Mouse (Mus musculus): ENCODE results near the gene Zmynd8. TPM values are rescaled to one million over a fixed set of nuclear protein-coding genes. Genes with fewer than 3 reads are reported as not detected.

Gene Zmynd8
- polyA plus RNA-seq, 1 experiment from 2014 or later = 52.9 TPM

DNA sequence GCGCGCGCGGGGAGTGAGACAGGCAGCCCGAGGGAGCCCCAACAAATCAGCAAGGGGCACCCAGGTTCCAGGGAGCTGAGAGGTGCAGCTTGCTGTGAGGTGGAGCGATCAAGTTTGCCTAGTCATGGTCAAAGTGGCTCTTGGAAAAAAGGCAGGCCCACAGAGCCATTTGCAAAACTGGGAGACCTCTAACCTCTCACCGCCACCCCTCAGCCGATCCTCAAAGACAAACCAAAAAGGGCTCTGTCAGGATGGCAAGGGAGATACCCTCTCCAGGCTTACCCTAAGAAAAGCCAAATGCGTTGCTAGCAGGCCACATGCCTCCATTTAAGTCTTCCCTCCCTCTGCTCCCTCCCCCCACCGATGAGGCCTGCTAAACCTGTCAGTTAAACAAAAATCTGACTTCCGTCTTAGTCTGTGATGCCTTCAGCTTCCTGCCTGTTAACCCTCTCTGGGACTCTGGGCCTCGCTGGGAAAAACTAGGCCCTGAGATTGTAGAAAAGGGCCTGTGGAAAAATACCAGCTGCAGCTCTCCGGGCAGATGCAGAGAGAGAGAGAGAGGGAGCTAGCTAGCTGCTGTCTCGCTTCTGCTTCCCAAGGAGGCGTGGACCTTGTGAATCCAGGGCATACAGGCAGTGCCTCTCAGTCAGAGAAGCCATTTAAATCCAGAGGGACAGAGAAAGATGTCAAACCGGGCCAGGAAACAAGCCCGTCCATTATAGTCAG lies 13.4 kb downstream of the Zmynd8 start:
- peak overlapping the region; percentile 38; the same call in 1 of the 2 replicates for H3K4me2 ChIP-seq (replicated peaks; ENCODE audit: low read depth, low read length)
- H3K4me3 ChIP-seq (ENCODE audit: low read depth, low read length) = no peak overlapping the region
- peaks cover 68% of the 10 kb centered on the region for H3K4me1 ChIP-seq (replicated peaks; ENCODE audit: control insufficient read depth, insufficient read depth, low read length)
- DNase-seq (ENCODE audit: low spot score) (peak; percentile 74), ATAC-seq (ENCODE audit: low FRiP score) (peak; percentile 23)
- peak overlapping the region; percentile 100 for H3K27ac ChIP-seq (ENCODE audit: low read depth, low read length)
- peak overlapping the region; percentile 85 for H3K9ac ChIP-seq (ENCODE audit: low read depth, low read length)
- H3K36me3 ChIP-seq (ENCODE audit: control insufficient read depth, insufficient read depth, low read length) = no peaks in the 10 kb centered on the region
- no peaks in the 10 kb centered on the region for H3K27me3 ChIP-seq (ENCODE audit: control insufficient read depth, insufficient read depth, low read length)
- 3% methylated on average over 13 of the region's 17 CpGs for WGBS
- H3K9me3 ChIP-seq (ENCODE audit: control insufficient read depth, low read length) = no peaks in the 10 kb centered on the region

- no peaks in the 10 kb centered on the region for H3K36me3 ChIP-seq (ENCODE audit: control insufficient read depth, insufficient read depth, low read length)
- H3K4me2 ChIP-seq (replicated peaks; ENCODE audit: low read depth, low read length) = peak overlapping the region; percentile 56
- peaks cover 73% of the 10 kb centered on the region for H3K4me1 ChIP-seq (replicated peaks; ENCODE audit: control insufficient read depth, insufficient read depth, low read length)
- ATAC-seq (ENCODE audit: low FRiP score) (peak; percentile 56), DNase-seq (ENCODE audit: low spot score) (peak; percentile 97)
- no peaks in the 10 kb centered on the region for H3K27me3 ChIP-seq (ENCODE audit: control insufficient read depth, insufficient read depth, low read length)
- peak overlapping the region; percentile 85 for H3K9ac ChIP-seq (ENCODE audit: low read depth, low read length)
- peak overlapping the region; percentile 30 for H3K4me3 ChIP-seq (ENCODE audit: low read depth, low read length)
- WGBS = 1% methylated on average over 19 of the region's 21 CpGs
- H3K27ac ChIP-seq (ENCODE audit: low read depth, low read length) = peak overlapping the region; percentile 100
- H3K9me3 ChIP-seq (ENCODE audit: control insufficient read depth, low read length) = no peaks in the 10 kb centered on the region
Observed at GRCm38 (mm10) chr2:165884577-165885224, 14.1 kb downstream of the Zmynd8 start.

- WGBS = 23% methylated on average over 11 of the region's 11 CpGs
- DNase-seq (ENCODE audit: low spot score) = no peak
- no peaks in the 10 kb centered on the region for H3K27me3 ChIP-seq (ENCODE audit: control insufficient read depth, insufficient read depth, low read length)
- peak overlapping the region; percentile 70 for H3K9ac ChIP-seq (ENCODE audit: low read depth, low read length)
- peak overlapping the region; percentile 100 for H3K27ac ChIP-seq (ENCODE audit: low read depth, low read length)
- H3K36me3 ChIP-seq (ENCODE audit: control insufficient read depth, insufficient read depth, low read length) = no peaks in the 10 kb centered on the region
- no peak for ATAC-seq (ENCODE audit: low FRiP score)
- H3K4me3 ChIP-seq (ENCODE audit: low read depth, low read length) = peak overlapping the region; percentile 30
- peak overlapping the region; percentile 56 for H3K4me2 ChIP-seq (replicated peaks; ENCODE audit: low read depth, low read length)
- no peaks in the 10 kb centered on the region for H3K9me3 ChIP-seq (ENCODE audit: control insufficient read depth, low read length)
- H3K4me1 ChIP-seq (replicated peaks; ENCODE audit: control insufficient read depth, insufficient read depth, low read length) = peaks cover 76% of the 10 kb centered on the region
Observed at GRCm38 (mm10) chr2:165883846-165884576, 14.8 kb downstream of the Zmynd8 start.

- peak overlapping the region; percentile 70 for H3K9ac ChIP-seq (ENCODE audit: low read depth, low read length)
- H3K4me1 ChIP-seq (replicated peaks; ENCODE audit: control insufficient read depth, insufficient read depth, low read length) = peaks cover 78% of the 10 kb centered on the region
- H3K27ac ChIP-seq (ENCODE audit: low read depth, low read length) = peak overlapping the region; percentile 85; the same call in 1 of the 2 replicates
- H3K4me2 ChIP-seq (replicated peaks; ENCODE audit: low read depth, low read length) = peak overlapping the region; percentile 56
- DNase-seq (ENCODE audit: low spot score) (no peak), ATAC-seq (ENCODE audit: low FRiP score) (no peak)
- H3K36me3 ChIP-seq (ENCODE audit: control insufficient read depth, insufficient read depth, low read length) = no peaks in the 10 kb centered on the region
- 31% methylated on average over 6 of the region's 6 CpGs for WGBS
- peak overlapping the region; percentile 17 for H3K4me3 ChIP-seq (ENCODE audit: low read depth, low read length)
- no peaks in the 10 kb centered on the region for H3K9me3 ChIP-seq (ENCODE audit: control insufficient read depth, low read length)
- no peaks in the 10 kb centered on the region for H3K27me3 ChIP-seq (ENCODE audit: control insufficient read depth, insufficient read depth, low read length)
Observed at GRCm38 (mm10) chr2:165883006-165883405, 15.8 kb downstream of the Zmynd8 start.

GRCm38 (mm10) chr2:165881585-165882431 lies 17.0 kb downstream of the Zmynd8 start:
- ATAC-seq (ENCODE audit: low FRiP score) (no peak), DNase-seq (ENCODE audit: low spot score) (peak; percentile 55)
- peaks cover 75% of the 10 kb centered on the region for H3K4me1 ChIP-seq (replicated peaks; ENCODE audit: control insufficient read depth, insufficient read depth, low read length)
- peak overlapping the region; percentile 56 for H3K4me2 ChIP-seq (replicated peaks; ENCODE audit: low read depth, low read length)
- no peaks in the 10 kb centered on the region for H3K36me3 ChIP-seq (ENCODE audit: control insufficient read depth, insufficient read depth, low read length)
- peak overlapping the region; percentile 85 for H3K27ac ChIP-seq (ENCODE audit: low read depth, low read length)
- no peaks in the 10 kb centered on the region for H3K9me3 ChIP-seq (ENCODE audit: control insufficient read depth, low read length)
- no peaks in the 10 kb centered on the region for H3K27me3 ChIP-seq (ENCODE audit: control insufficient read depth, insufficient read depth, low read length)
- H3K4me3 ChIP-seq (ENCODE audit: low read depth, low read length) = no peak overlapping the region
- WGBS = 10% methylated on average over 13 of the region's 13 CpGs
- peak overlapping the region; percentile 40 for H3K9ac ChIP-seq (ENCODE audit: low read depth, low read length)

DNA sequence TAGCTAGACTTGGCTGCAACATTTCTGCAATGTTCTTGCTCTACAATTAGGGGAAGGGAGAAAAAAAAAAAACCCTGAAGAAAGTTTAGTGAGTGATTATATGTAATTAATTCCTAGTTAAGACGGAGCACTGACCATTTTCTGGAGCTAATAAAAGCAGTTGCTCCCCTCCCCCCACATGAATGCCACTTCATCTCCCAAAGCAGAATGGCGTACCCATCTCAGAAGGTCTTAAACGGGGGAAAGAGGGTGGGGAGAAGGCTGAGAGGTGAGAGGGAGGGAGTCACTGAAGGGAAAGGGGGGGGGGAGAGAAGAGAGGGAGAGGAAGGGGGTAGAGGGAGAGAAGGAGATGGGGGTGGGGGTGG lies 17.6 kb downstream of the Zmynd8 start:
- peak; percentile 56 for DNase-seq (ENCODE audit: low spot score)
- Histone ChIP-seq H3K4me3 (ENCODE audit: low read depth, low read length) (0 out of 2 replicates have a peak overlapping the region, but pooled peaks have one; percentile 4), H3K27me3 (ENCODE audit: control insufficient read depth, insufficient read depth, low read length) (no peaks in the 10 kb centered on the region), H3K4me2 (replicated peaks; ENCODE audit: low read depth, low read length) (peak overlapping the region; percentile 56), H3K36me3 (ENCODE audit: control insufficient read depth, insufficient read depth, low read length) (no peaks in the 10 kb centered on the region), H3K4me1 (replicated peaks; ENCODE audit: control insufficient read depth, insufficient read depth, low read length) (peaks cover 75% of the 10 kb centered on the region), H3K9me3 (ENCODE audit: control insufficient read depth, low read length) (no peaks in the 10 kb centered on the region), H3K27ac (ENCODE audit: low read depth, low read length) (peak overlapping the region; percentile 85), H3K9ac (ENCODE audit: low read depth, low read length) (peak overlapping the region; percentile 46)
- WGBS = 0% methylated on average over 3 of the region's 3 CpGs
- ATAC-seq (ENCODE audit: low FRiP score) = no peak

DNA sequence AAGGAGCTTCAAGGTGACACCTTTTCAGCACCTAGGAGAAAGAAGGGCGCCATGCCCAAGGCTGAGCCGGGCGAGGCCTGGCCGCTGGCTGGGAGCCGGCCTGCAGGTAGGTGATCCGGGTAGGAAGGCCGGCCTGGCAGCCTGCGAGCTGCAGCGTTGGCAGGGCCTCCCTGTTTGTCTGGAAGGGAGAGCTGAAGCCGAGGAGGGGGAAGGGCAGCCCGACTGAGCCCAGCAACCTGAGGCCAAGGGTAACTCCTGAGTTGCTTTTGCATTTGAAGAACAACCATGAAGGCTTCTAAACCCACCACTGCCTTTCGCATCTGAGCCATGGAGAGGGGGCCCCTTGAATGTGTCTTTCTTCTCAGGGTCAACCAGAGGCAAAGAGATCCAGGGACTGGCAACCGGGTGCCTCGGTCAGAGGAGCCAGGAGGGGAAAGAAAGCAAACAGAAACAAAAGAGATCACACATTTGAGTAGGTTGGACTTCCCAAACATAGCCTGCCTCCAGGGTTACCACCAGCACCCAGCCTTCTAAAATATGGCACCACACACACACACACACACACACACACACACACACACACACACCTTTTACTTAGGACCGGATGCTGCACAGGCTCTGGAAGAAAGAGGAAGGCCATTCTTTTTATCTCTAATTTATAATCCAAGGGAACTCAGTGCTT lies 18.2 kb downstream of the Zmynd8 start:
- Histone ChIP-seq H3K36me3 (ENCODE audit: control insufficient read depth, insufficient read depth, low read length) (no peaks in the 10 kb centered on the region), H3K4me2 (replicated peaks; ENCODE audit: low read depth, low read length) (peak overlapping the region; percentile 56), H3K27ac (ENCODE audit: low read depth, low read length) (peak overlapping the region; percentile 85), H3K4me3 (ENCODE audit: low read depth, low read length) (0 out of 2 replicates have a peak overlapping the region, but pooled peaks have one; percentile 4), H3K9ac (ENCODE audit: low read depth, low read length) (peak overlapping the region; percentile 46), H3K9me3 (ENCODE audit: control insufficient read depth, low read length) (no peaks in the 10 kb centered on the region), H3K27me3 (ENCODE audit: control insufficient read depth, insufficient read depth, low read length) (no peaks in the 10 kb centered on the region), H3K4me1 (replicated peaks; ENCODE audit: control insufficient read depth, insufficient read depth, low read length) (peaks cover 76% of the 10 kb centered on the region)
- DNase-seq (ENCODE audit: low spot score) = peak; percentile 71
- 0 out of 2 replicates have a peak, but pooled peaks have one; percentile 10 for ATAC-seq (ENCODE audit: low FRiP score)
- 6% methylated on average over 15 of the region's 15 CpGs for WGBS
